Mouse (Mus musculus) lung, embryonic 16.5 days (tissue): Measurements from ENCODE around the gene Anxa2. TPM values are rescaled to one million over a fixed set of nuclear protein-coding genes. Genes with fewer than 3 reads are reported as not detected.

Experiments
- ATAC-seq: fragments of 200-750 bp; cut with Nextera tagmentation; 2 replicates; pipeline ENCODE4 v1.8.0; 2017; ENCODE audit warnings: low read depth, mild to moderate bottlenecking, moderate library complexity
- H3K27ac ChIP-seq: fragments of 300-500 bp; sonication (generic); 2 replicates; pipeline ENCODE4 v1.5.1; 2014; ENCODE audit warnings: mild to moderate bottlenecking, control low read depth, low read length
- H3K27me3 ChIP-seq: fragments of 300-500 bp; sonication (generic); 2 replicates; pipeline ENCODE4 v1.6.1; 2014; ENCODE audit warnings: low read depth, low read length, mixed read lengths; ENCODE audit not compliant: control insufficient read depth, insufficient read depth
- H3K36me3 ChIP-seq: fragments of 300-500 bp; sonication (generic); 2 replicates; pipeline ENCODE4 v1.6.1; 2014; ENCODE audit warnings: low read length; ENCODE audit not compliant: control insufficient read depth, insufficient read depth
- H3K4me1 ChIP-seq: fragments of 300-500 bp; sonication (generic); replicated peaks from 2 replicates; pipeline ENCODE4 v1.6.1; 2014; ENCODE audit warnings: low read length, mixed read lengths; ENCODE audit not compliant: control insufficient read depth, insufficient read depth
- H3K4me2 ChIP-seq: fragments of 300-500 bp; sonication (generic); 2 replicates; pipeline ENCODE4 v1.6.1; 2014; ENCODE audit warnings: low read depth, low read length, control low read depth
- H3K4me3 ChIP-seq: fragments of 300-500 bp; sonication (generic); 2 replicates; pipeline ENCODE4 v1.5.1; 2014; ENCODE audit warnings: mild to moderate bottlenecking, low read length, control low read depth
- H3K9ac ChIP-seq: fragments of 300-500 bp; sonication (generic); 2 replicates; pipeline ENCODE4 v1.6.1; 2014; ENCODE audit warnings: low read length, control low read depth
- H3K9me3 ChIP-seq: fragments of 300-500 bp; sonication (generic); 2 replicates; pipeline ENCODE4 v1.6.1; 2016; ENCODE audit warnings: low read length; ENCODE audit not compliant: control insufficient read depth
- WGBS: fragments of 180-500 bp; shearing (Covaris S2); extraction: QIAGEN DNeasy Blood & Tissue Kit; methylation state at CpG from one replicate; pipeline ENCODE4 v1.1.7; 2014; 5-methylcytosine and 5-hydroxymethylcytosine counted together
- polyA plus RNA-seq: library from polyadenylated mRNA; unstranded; fragments of >200 nt; fragmentation: Nextera tagmentation; extraction: Ambion mirVana; gene quantifications from 2 replicates; pipeline ENCODE4 v1.2.1, GENCODE M21; 2015

The Anxa2 gene
- polyA plus RNA-seq, 1 experiment from 2014 or later, result 973 TPM

DNA sequence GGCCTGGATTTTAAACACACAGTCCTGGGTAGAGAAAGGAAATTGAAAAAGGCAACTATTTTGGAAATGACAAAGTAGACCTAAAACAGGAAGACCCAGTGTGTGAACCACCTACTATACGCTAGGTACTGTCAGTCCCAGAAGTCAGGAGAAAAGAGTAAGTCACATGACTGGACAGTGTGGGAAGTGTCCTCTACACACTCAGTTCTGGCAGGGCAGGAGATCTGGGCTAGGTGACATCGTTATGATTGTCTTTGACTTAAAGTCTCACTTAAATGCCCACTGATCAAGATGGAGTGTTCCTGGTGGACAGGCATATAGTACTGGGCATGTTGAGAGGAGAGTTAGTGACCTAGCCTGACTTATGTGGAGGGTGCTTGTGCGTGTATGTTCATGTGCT, 3.7 kb downstream of the Anxa2 start:
- ATAC-seq, result no peak
- H3K4me1 ChIP-seq, result peaks cover 63% of the 10 kb centered on the region
- WGBS, result 84% methylated on average over 3 of the region's 3 CpGs
- no peaks in the 10 kb centered on the region for H3K27me3 ChIP-seq
- no peak overlapping the region for H3K4me3 ChIP-seq
- no peaks in the 10 kb centered on the region for H3K9me3 ChIP-seq
- peak overlapping the region; percentile 37 for H3K4me2 ChIP-seq
- H3K9ac ChIP-seq, result peak overlapping the region; percentile 42; the same call in 1 of the 2 replicates
- peak overlapping the region; percentile 82 for H3K27ac ChIP-seq
- H3K36me3 ChIP-seq, result peaks cover 9% of the 10 kb centered on the region

DNA sequence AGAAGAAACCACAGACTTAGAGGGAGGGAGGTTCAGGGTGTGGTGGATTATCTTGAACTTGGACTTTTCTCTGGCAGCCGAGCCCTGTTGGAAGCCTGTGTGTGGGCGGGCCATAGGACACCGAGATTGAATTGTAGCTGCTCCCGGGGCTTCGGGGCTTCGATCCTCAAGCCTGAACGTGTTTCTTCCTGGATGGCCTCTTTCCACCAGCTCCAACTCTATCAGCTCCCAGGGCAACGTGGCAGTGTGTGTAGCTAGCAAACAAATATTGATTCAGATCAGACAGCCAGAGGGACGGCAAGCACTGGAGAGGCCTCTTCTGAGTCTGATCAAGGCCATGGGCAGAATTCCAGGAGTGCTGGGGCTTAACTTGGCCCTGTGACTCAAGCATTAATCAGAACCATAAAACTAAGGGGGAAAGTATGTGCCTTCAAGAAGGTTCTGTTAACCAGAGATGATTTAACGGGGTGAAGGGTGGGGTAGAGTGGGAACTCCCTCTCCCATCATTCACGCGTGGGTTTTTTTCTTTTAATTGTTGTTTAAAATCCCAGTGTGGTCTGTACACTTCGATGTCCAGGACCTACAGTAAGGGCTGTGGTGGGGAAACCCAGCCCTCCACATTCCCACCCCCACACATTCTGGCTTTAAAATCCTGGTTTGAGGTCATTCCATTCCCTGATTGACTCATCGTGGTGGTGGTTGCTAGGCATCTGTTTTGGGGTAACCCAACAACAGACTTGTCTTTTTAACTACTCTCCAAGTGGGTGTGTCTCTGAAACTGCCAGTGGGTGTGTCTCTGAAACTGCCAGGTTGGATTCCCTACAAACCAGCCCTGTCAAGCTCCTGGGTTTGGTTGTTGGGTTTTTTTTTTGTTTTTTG, 4.6 kb downstream of the Anxa2 start:
- Histone ChIP-seq H3K27me3 (no peaks in the 10 kb centered on the region), H3K36me3 (peaks cover 13% of the 10 kb centered on the region), H3K27ac (peak overlapping the region; percentile 82), H3K4me1 (peaks cover 60% of the 10 kb centered on the region), H3K9me3 (no peaks in the 10 kb centered on the region), H3K4me2 (peak overlapping the region; percentile 37), H3K9ac (peak overlapping the region; percentile 42), H3K4me3 (peak overlapping the region; percentile 18)
- 17% methylated on average over 14 of the region's 14 CpGs for WGBS
- 0 out of 2 replicates have a peak, but pooled peaks have one; percentile 6 for ATAC-seq

- no peaks in the 10 kb centered on the region for H3K27me3 ChIP-seq
- peaks cover 13% of the 10 kb centered on the region for H3K36me3 ChIP-seq
- H3K4me3 ChIP-seq, result no peak overlapping the region
- H3K9ac ChIP-seq, result no peak overlapping the region
- peaks cover 58% of the 10 kb centered on the region for H3K4me1 ChIP-seq
- H3K9me3 ChIP-seq, result no peaks in the 10 kb centered on the region
- 27% methylated on average over 2 of the region's 2 CpGs for WGBS
- ATAC-seq, result peak; percentile 46
- no peak overlapping the region; the same call in 1 of the 2 replicates for H3K4me2 ChIP-seq
- peak overlapping the region; percentile 82 for H3K27ac ChIP-seq
Observed at GRCm38 (mm10) chr9:69458982-69459381, 5.6 kb downstream of the Anxa2 start.

DNA sequence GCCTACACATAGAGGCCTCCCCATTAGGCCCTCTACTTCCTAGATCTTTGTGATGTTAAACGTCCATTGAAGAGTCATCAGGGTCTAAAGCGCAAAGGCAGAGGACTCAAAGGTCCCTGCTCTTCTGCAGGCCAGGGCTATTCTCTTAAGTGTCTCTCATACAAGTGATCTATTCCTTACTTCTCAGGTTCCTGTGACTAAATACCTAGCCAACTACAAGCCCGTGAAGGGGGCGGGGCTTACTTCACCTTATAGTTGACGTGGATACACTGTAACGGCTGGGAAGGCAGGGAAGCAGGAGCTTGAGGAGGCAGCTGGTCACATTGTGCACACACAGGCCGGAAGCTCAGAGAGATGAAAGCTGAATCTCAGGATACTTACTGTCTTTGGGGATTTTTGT, 6.5 kb downstream of the Anxa2 start:
- peaks cover 15% of the 10 kb centered on the region for H3K36me3 ChIP-seq
- no peak overlapping the region for H3K9ac ChIP-seq
- H3K27ac ChIP-seq, result peak overlapping the region; percentile 82
- WGBS, result 72% methylated on average over 7 of the region's 7 CpGs
- no peak overlapping the region for H3K4me2 ChIP-seq
- H3K4me3 ChIP-seq, result no peak overlapping the region
- H3K9me3 ChIP-seq, result no peaks in the 10 kb centered on the region
- H3K27me3 ChIP-seq, result no peaks in the 10 kb centered on the region
- no peak for ATAC-seq
- H3K4me1 ChIP-seq, result peaks cover 58% of the 10 kb centered on the region

DNA sequence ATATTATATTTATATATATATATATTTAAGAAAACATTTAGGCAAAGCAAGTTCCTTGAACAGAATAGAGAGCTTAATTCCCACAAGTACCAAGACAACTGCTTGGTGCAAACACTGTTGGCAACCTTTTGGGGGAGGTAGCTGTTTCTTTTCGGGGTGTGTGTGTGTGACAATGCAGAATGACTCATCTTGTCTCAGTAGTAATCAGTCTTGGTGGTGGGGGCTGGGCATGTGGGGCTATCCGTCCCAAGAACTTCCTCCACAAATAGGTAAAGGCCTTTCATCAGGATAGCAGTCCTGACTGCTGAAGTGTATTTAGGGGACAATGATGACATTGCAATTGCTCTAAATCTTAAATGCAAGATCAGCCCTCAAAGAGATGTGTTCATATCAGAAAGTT, 9.6 kb downstream of the Anxa2 start:
- H3K36me3 ChIP-seq, result peaks cover 25% of the 10 kb centered on the region
- no peak overlapping the region for H3K9ac ChIP-seq
- 84% methylated on average over 2 of the region's 2 CpGs for WGBS
- no peaks in the 10 kb centered on the region for H3K9me3 ChIP-seq
- H3K4me1 ChIP-seq, result peaks cover 51% of the 10 kb centered on the region
- no peak for ATAC-seq
- H3K4me2 ChIP-seq, result no peak overlapping the region
- no peak overlapping the region for H3K27ac ChIP-seq
- H3K4me3 ChIP-seq, result no peak overlapping the region
- no peaks in the 10 kb centered on the region for H3K27me3 ChIP-seq

GRCm38 (mm10) chr9:69464109-69464756, 10.8 kb downstream of the Anxa2 start:
- no peaks in the 10 kb centered on the region for H3K27me3 ChIP-seq
- H3K27ac ChIP-seq, result no peak overlapping the region
- H3K9me3 ChIP-seq, result no peaks in the 10 kb centered on the region
- H3K4me1 ChIP-seq, result peaks cover 45% of the 10 kb centered on the region
- no peak overlapping the region for H3K4me2 ChIP-seq
- H3K4me3 ChIP-seq, result no peak overlapping the region
- H3K36me3 ChIP-seq, result peaks cover 25% of the 10 kb centered on the region
- ATAC-seq, result no peak
- 57% methylated on average over 6 of the region's 6 CpGs for WGBS
- H3K9ac ChIP-seq, result no peak overlapping the region

GRCm38 (mm10) chr9:69466098-69466497, 12.7 kb downstream of the Anxa2 start:
- Histone ChIP-seq H3K27me3 (no peaks in the 10 kb centered on the region), H3K9me3 (no peaks in the 10 kb centered on the region), H3K36me3 (peaks cover 25% of the 10 kb centered on the region), H3K4me3 (no peak overlapping the region), H3K4me1 (peaks cover 48% of the 10 kb centered on the region), H3K27ac (peak overlapping the region; percentile 27; the same call in 1 of the 2 replicates), H3K4me2 (no peak overlapping the region), H3K9ac (no peak overlapping the region)
- no peak for ATAC-seq
- WGBS, result 44% methylated on average over 4 of the region's 4 CpGs

DNA sequence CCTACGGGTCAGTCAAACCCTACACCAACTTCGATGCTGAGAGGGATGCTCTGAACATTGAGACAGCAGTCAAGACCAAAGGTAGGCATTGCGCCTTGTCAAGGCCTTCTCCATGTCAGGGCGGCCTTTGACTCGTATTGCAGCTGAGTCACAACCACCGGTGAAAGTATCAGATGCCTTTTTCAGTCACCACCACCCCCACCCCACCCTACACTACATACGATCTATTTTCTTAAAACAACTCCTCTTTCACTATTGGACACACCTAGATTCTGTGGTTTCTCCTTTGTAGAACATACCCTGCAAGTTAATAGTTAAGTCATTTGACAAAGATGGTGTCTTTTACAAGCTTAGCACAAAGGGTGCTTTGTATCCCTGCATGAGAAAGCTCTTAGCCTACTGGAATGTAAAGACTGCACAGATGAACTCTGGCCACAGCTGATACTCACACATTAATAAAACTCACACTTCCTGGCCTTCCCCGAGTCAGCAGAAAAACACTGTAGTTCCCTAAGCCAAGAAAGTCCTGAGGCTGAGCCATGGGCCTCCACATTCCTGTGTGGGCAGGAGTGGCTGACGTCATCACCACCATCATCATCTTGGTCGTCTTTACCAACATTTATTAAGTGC, 14.0 kb downstream of the Anxa2 start:
- H3K27ac ChIP-seq, result peak overlapping the region; percentile 37; the same call in 1 of the 2 replicates
- H3K9me3 ChIP-seq, result no peaks in the 10 kb centered on the region
- H3K9ac ChIP-seq, result no peak overlapping the region
- H3K4me3 ChIP-seq, result no peak overlapping the region
- peaks cover 60% of the 10 kb centered on the region for H3K4me1 ChIP-seq
- ATAC-seq, result peak; percentile 39; the same call in 1 of the 2 replicates
- WGBS, result 41% methylated on average over 10 of the region's 10 CpGs
- no peaks in the 10 kb centered on the region for H3K27me3 ChIP-seq
- no peak overlapping the region for H3K4me2 ChIP-seq
- H3K36me3 ChIP-seq, result peaks cover 22% of the 10 kb centered on the region

DNA sequence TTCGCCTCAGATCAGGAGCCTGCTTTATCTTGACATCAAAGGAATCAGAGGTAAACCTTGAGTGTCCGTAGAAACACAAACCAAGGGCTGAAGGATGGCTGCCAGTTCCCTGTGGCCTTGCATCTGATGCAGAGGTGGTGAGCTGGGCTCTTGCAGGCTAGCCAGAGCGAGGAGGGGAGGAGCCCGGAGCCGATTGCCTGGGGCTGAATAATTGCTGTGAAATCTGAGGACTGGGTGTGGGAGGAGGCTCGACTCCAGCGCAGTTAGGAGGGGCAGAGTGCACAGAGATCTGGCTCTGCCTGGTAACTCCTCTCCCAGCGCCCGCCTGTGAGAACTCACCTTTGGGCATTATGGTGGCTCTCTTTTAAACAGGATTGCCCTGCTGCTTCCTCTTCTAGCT, 15.6 kb downstream of the Anxa2 start:
- peaks cover 70% of the 10 kb centered on the region for H3K4me1 ChIP-seq

More for the DNA sequence above, 15.6 kb downstream of the Anxa2 start:
- H3K4me2 ChIP-seq, result no peak overlapping the region
- WGBS, result 14% methylated on average over 9 of the region's 9 CpGs
- H3K9ac ChIP-seq, result no peak overlapping the region
- H3K9me3 ChIP-seq, result no peaks in the 10 kb centered on the region
- H3K27me3 ChIP-seq, result no peaks in the 10 kb centered on the region
- ATAC-seq, result peak; percentile 64
- peaks cover 27% of the 10 kb centered on the region for H3K36me3 ChIP-seq
- H3K4me3 ChIP-seq, result no peak overlapping the region
- H3K27ac ChIP-seq, result no peak overlapping the region
